Mouse (Mus musculus): ENCODE measurements around the gene Tbx10. TPM values are rescaled to one million over a fixed set of nuclear protein-coding genes. Genes with fewer than 3 reads are reported as not detected.
"Not testable (repeated sequence)": the region's sequence is repeated elsewhere in the genome, so short reads cannot be mapped to it uniquely, and the experiment has no call there.

Gene Tbx10
- total and polyA plus RNA-seq, 3 experiments, result not detected

DNA sequence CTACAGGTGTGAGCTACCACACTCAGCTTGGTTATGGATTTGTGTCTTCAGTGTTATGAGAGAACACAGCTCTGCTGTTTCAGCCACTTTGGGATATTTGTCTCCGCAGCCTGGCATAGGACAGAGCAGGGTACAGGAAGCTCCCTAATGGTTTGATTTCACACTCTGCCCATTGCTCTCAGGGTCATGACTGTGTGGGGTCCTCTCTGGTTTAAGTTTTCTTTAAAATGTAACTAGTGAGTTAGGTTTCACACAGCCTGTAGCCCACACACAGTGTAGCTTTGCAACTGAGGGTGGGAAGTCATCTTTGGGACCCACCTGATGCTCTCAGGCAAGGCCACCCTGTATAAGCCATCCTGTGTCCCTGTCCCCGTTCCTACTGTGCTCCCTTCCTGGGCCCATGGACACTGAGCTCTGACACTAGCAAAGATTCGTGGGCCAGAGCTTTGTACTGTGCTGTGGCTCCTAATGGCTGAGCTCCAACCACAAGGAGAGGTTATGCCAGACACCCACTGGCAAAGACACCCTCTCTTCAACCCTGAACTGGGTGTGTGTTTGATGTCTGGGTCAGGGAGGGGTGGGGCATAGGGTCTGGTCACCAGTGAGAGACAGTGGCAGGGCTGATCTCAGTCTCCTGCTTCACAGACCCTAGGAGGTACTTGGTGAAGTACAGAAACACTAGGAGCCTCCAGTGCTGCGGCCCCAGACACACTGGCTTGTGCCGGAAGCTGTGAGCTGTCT lies 35.1 kb upstream of the Tbx10 start:
- H3K4me3 ChIP-seq (ENCODE audit: control insufficient read depth in 1 of 2, insufficient read depth in 1 of 2, low read depth in 2 of 2, low read length in 2 of 2), result not testable (repeated sequence)

DNA sequence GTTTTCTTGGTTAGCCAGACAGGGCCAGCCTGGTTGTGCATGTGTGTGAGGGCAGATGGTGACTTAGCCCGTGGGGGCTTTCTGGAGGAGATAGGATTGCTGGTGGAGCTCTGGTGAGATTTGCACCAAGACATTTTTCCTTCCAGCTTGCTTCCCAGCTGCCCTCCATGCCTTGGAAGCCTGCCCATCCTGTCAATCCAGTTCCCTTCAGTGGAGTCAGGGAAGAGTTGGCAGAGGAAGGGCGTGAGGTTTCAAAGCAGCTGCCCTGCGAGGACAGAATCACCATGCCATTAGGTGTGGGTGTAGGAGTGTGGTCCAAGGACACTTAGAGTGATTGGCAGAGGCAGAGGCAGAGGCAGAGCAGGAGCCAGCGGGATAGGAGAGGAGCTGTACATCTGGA lies 34.1 kb upstream of the Tbx10 start, which contains the start of gene Aldh3b3:
Gene Aldh3b3 (plus strand): TSS at position 176 of the 400 bp plus-strand sequence.
- DNase-seq (ENCODE audit: low read depth, low spot score), result no peak
- no peaks in the 10 kb centered on the region for H3K79me2 ChIP-seq (ENCODE audit: control insufficient read depth, insufficient read depth, low read length, poor library complexity)
- peaks cover 3 to 4% of the 10 kb centered on the region in 2 experiments; a peak in 1 of 4 replicates for H3K4me1 ChIP-seq (ENCODE audit: control insufficient read depth in 1 of 2, insufficient read depth in 2 of 2, low read length in 2 of 2)
- H3K4me3 ChIP-seq (ENCODE audit: control insufficient read depth in 1 of 2, insufficient read depth in 1 of 2, low read depth in 2 of 2, low read length in 2 of 2), result no peak within 1 kb of the TSS
- no peak for TF ChIP-seq HCFC1 (IDR thresholded peaks at IDR 0.05; ENCODE audit: low read depth, low read length)
- no peak for TF ChIP-seq ZMIZ1 (IDR thresholded peaks at IDR 0.05; ENCODE audit: low read depth, low read length)
- no peak for TF ChIP-seq TCF12 (IDR thresholded peaks at IDR 0.05; ENCODE audit: low read depth, low read length)
- TF ChIP-seq POLR2AphosphoS2 (IDR thresholded peaks at IDR 0.05; ENCODE audit: low read length), result no peak
- TF ChIP-seq POLR2AphosphoS5 (IDR thresholded peaks at IDR 0.05; ENCODE audit: borderline replicate concordance, low read depth, low read length), result no peak
- TF ChIP-seq BHLHE40 (IDR thresholded peaks at IDR 0.05; ENCODE audit: borderline replicate concordance, low read depth, low read length), result no peak
- no peak for TF ChIP-seq NRF1 (IDR thresholded peaks at IDR 0.05; ENCODE audit: insufficient read depth, low read depth, low read length, poor library complexity, severe bottlenecking)
- no peak for TF ChIP-seq TAL1 (IDR thresholded peaks at IDR 0.05; ENCODE audit: low read length)
- no peak for TF ChIP-seq GABPA (IDR thresholded peaks at IDR 0.05; ENCODE audit: low read depth, low read length)
- no peak for TF ChIP-seq ETS1 (IDR thresholded peaks at IDR 0.05; ENCODE audit: low read depth, low read length)
- no peak for TF ChIP-seq USF1 (IDR thresholded peaks at IDR 0.05; ENCODE audit: low read depth, low read length)
- TF ChIP-seq MAZ (IDR thresholded peaks at IDR 0.05; ENCODE audit: low read depth, low read length), result no peak
- no peaks in the 10 kb centered on the region for H3K9me3 ChIP-seq (replicated peaks; ENCODE audit: insufficient read depth, low read length)
- H3K9ac ChIP-seq (ENCODE audit: control insufficient read depth, low read depth, low read length, poor library complexity, severe bottlenecking), result no peak within 1 kb of the TSS
- 0 out of 4 replicates have a peak, but pooled peaks cover 0 to 2% of the 10 kb centered on the region in 2 experiments for H3K27me3 ChIP-seq (ENCODE audit: control insufficient read depth in 1 of 2, insufficient read depth in 2 of 2, low read length in 2 of 2)
- H3K27ac ChIP-seq (ENCODE audit: control insufficient read depth, low read depth, low read length), result no peak within 1 kb of the TSS
- 0 out of 4 replicates have a peak, but pooled peaks cover 0 to 3% of the 10 kb centered on the region in 2 experiments for H3K36me3 ChIP-seq (ENCODE audit: control insufficient read depth in 1 of 2, insufficient read depth in 2 of 2, low read length in 2 of 2)

More for the DNA sequence above, 35.1 kb upstream of the Tbx10 start:
- not testable (repeated sequence) for H3K79me2 ChIP-seq (ENCODE audit: control insufficient read depth, insufficient read depth, low read length, poor library complexity); H3K36me3 ChIP-seq (ENCODE audit: control insufficient read depth in 1 of 2, insufficient read depth in 2 of 2, low read length in 2 of 2); H3K9me3 ChIP-seq (replicated peaks; ENCODE audit: insufficient read depth, low read length); DNase-seq (ENCODE audit: low read depth, low spot score); H3K4me1 ChIP-seq (ENCODE audit: control insufficient read depth in 1 of 2, insufficient read depth in 2 of 2, low read length in 2 of 2); H3K27me3 ChIP-seq (ENCODE audit: control insufficient read depth in 1 of 2, insufficient read depth in 2 of 2, low read length in 2 of 2); H3K27ac ChIP-seq (ENCODE audit: control insufficient read depth, low read depth, low read length); H3K9ac ChIP-seq (ENCODE audit: control insufficient read depth, low read depth, low read length, poor library complexity, severe bottlenecking)

DNA sequence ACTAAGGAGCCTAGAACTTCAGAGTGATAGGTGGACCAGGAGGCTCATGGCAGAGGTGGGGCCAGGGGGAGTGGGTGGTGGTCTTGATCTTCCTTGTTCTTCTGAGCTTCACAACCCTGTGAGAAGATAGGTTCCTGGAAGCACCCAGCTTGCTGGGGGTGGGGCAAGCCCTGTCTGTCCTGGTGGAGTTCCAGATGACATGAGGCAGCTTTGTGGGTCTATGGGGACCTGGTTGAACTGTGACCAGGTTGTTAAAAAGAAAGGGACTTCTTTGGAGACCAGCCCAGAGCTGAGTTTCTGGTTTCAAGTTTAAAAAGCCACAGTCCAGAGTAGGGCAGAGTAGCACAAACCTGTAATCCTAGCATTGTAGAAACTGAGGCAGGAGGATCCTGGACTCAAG lies 33.5 kb upstream of the Tbx10 start:
- Histone ChIP-seq H3K4me1 (ENCODE audit: control insufficient read depth in 1 of 2, insufficient read depth in 2 of 2, low read length in 2 of 2) (peaks cover 3 to 4% of the 10 kb centered on the region in 2 experiments; a peak in 1 of 4 replicates), H3K36me3 (ENCODE audit: control insufficient read depth in 1 of 2, insufficient read depth in 2 of 2, low read length in 2 of 2) (0 out of 4 replicates have a peak, but pooled peaks cover 0 to 3% of the 10 kb centered on the region in 2 experiments), H3K27ac (ENCODE audit: control insufficient read depth, low read depth, low read length) (no peak overlapping the region), H3K9ac (ENCODE audit: control insufficient read depth, low read depth, low read length, poor library complexity, severe bottlenecking) (no peak overlapping the region), H3K4me3 (ENCODE audit: control insufficient read depth in 1 of 2, insufficient read depth in 1 of 2, low read depth in 2 of 2, low read length in 2 of 2) (no peak overlapping the region), H3K27me3 (ENCODE audit: control insufficient read depth in 1 of 2, insufficient read depth in 2 of 2, low read length in 2 of 2) (0 out of 4 replicates have a peak, but pooled peaks cover 0 to 2% of the 10 kb centered on the region in 2 experiments), H3K9me3 (replicated peaks; ENCODE audit: insufficient read depth, low read length) (no peaks in the 10 kb centered on the region), H3K79me2 (ENCODE audit: control insufficient read depth, insufficient read depth, low read length, poor library complexity) (no peaks in the 10 kb centered on the region)
- DNase-seq (ENCODE audit: low read depth, low spot score), result no peak
- TF ChIP-seq POLR2AphosphoS5 (IDR thresholded peaks at IDR 0.05; ENCODE audit: borderline replicate concordance, low read depth, low read length), result no peak
- TF ChIP-seq ETS1 (IDR thresholded peaks at IDR 0.05; ENCODE audit: low read depth, low read length), result no peak
- no peak for TF ChIP-seq BHLHE40 (IDR thresholded peaks at IDR 0.05; ENCODE audit: borderline replicate concordance, low read depth, low read length)
- no peak for TF ChIP-seq CHD1 (IDR thresholded peaks at IDR 0.05; ENCODE audit: low read depth, low read length)
- no peak for TF ChIP-seq USF1 (IDR thresholded peaks at IDR 0.05; ENCODE audit: low read depth, low read length)
- no peak for TF ChIP-seq MXI1 (IDR thresholded peaks at IDR 0.05; ENCODE audit: low read depth, low read length)
- TF ChIP-seq POLR2AphosphoS2 (IDR thresholded peaks at IDR 0.05; ENCODE audit: low read length), result no peak
- no peak for TF ChIP-seq CTCF (IDR thresholded peaks at IDR 0.05 in 2 of 3, conservative IDR thresholded peaks at IDR 0.05 in 1 of 3; ENCODE audit: control insufficient read depth in 1 of 3, insufficient read depth in 1 of 3, low read depth in 2 of 3, low read length in 3 of 3, poor library complexity in 1 of 3, severe bottlenecking in 1 of 3)
- TF ChIP-seq GABPA (IDR thresholded peaks at IDR 0.05; ENCODE audit: low read depth, low read length), result no peak
- no peak for TF ChIP-seq SIN3A (IDR thresholded peaks at IDR 0.05; ENCODE audit: low read length)
- no peak for TF ChIP-seq MEF2A (IDR thresholded peaks at IDR 0.05; ENCODE audit: extremely low read depth, insufficient replicate concordance, low read depth, low read length, poor library complexity, severe bottlenecking)
- no peak for TF ChIP-seq UBTF (IDR thresholded peaks at IDR 0.05; ENCODE audit: borderline replicate concordance, insufficient read depth, low read depth, low read length)
- TF ChIP-seq POLR2A (IDR thresholded peaks at IDR 0.05; ENCODE audit: control insufficient read depth in 1 of 2, insufficient read depth in 1 of 2, low read depth in 1 of 2, low read length in 2 of 2, poor library complexity in 1 of 2), result no peak
- no peak for TF ChIP-seq MYB (IDR thresholded peaks at IDR 0.05; ENCODE audit: low read depth, low read length)
- no peak for TF ChIP-seq E2F4 (IDR thresholded peaks at IDR 0.05; ENCODE audit: borderline replicate concordance, low read depth, low read length)
- TF ChIP-seq MAFK (IDR thresholded peaks at IDR 0.05; ENCODE audit: borderline replicate concordance, low read depth, low read length), result no peak

Measured in MEL (cell line).